ENCODE assay signal across 9 mouse cellular contexts in the genomic region with DNA sequence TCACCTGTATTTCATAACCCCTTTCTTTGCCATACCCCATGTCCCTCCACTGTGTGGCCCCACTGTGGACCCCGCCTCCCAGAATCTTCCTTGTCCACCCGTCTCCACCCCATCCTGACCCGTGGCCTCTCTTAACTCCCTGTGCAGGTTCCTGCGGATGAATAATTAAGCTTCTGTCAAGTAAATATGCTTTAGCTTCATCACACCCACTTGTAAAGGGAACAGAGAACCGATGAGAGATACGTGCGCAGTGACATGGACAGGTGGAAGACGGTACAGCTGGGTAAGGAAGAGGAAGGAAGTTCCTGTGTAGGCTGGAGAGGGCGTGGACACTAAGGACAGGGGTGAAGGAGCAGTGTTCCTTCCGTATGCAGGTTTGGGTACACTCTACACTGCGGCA. TPM values are rescaled to one million over a fixed set of nuclear protein-coding genes. Genes with fewer than 3 reads are reported as not detected.
DNase-seq lines count a peak whose midpoint lies in the region; ATAC-seq and TF ChIP-seq lines count a peak whose summit lies in the region.
"Had no signal": no experiment of that assay in that cellular context is flagged by ENCODE, and none has a peak within 500 bp of the region (broad histone marks: within the 10 kb centered on the region; RNA-seq: fewer than 3 reads in every experiment).

No protein-coding gene starts in this region.

- ATAC-seq in embryonic facial prominence, embryonic 15.5 days (ENCODE audit: insufficient number of reproducible peaks, low FRiP score, low TSS enrichment, low read depth), result no peak
- peak; percentile 59 for ATAC-seq in intestine, embryonic 15.5 days
- 0 out of 2 replicates have a peak, but pooled peaks have one; percentile 2 for ATAC-seq in lung, embryonic 14.5 days (ENCODE audit: insufficient read depth)
- ATAC-seq in stomach, embryonic 16.5 days (ENCODE audit: insufficient read depth, low FRiP score), result peak; percentile 17

- TF ChIP-seq CTCF in lung, embryonic 14.5 days (IDR thresholded peaks at IDR 0.05; ENCODE audit: low read depth), result no peak

- peak overlapping the region; percentile 46 to 71 for H3K4me3 ChIP-seq in ES-E14 (ENCODE audit: insufficient read depth in 1 of 2, low read depth in 1 of 2, low read length in 2 of 2, poor library complexity in 1 of 2, severe bottlenecking in 1 of 2)
- peak overlapping the region; percentile 66 for H3K4me3 ChIP-seq in embryonic facial prominence, embryonic 15.5 days (replicated peaks)
- peak overlapping the region; percentile 64 for H3K4me3 ChIP-seq in intestine, embryonic 15.5 days (replicated peaks)
- H3K4me3 ChIP-seq in lung, embryonic 14.5 days (ENCODE audit: low read depth, low read length), result peak overlapping the region; percentile 61
- H3K4me3 ChIP-seq in stomach, embryonic 16.5 days (replicated peaks; ENCODE audit: low read length), result peak overlapping the region; percentile 66

- H3K4me2 ChIP-seq in embryonic facial prominence, embryonic 15.5 days (replicated peaks), result peak overlapping the region; percentile 69
- peak overlapping the region; percentile 75 for H3K4me2 ChIP-seq in intestine, embryonic 15.5 days (replicated peaks)
- H3K4me2 ChIP-seq in lung, embryonic 14.5 days, result peak overlapping the region; percentile 67
- H3K4me2 ChIP-seq in stomach, embryonic 16.5 days (ENCODE audit: low read depth, low read length), result peak overlapping the region; percentile 84

- H3K27ac ChIP-seq in ES-E14 (ENCODE audit: insufficient read depth, low read depth, low read length, poor library complexity, severe bottlenecking), result no peak overlapping the region
- H3K27ac ChIP-seq in embryonic facial prominence, embryonic 15.5 days (replicated peaks), result peak overlapping the region; percentile 97
- peak overlapping the region; percentile 99 for H3K27ac ChIP-seq in intestine, embryonic 15.5 days
- peak overlapping the region; percentile 33; the same call in 1 of the 2 replicates for H3K27ac ChIP-seq in lung, embryonic 14.5 days (ENCODE audit: low read depth)
- peak overlapping the region; percentile 100 for H3K27ac ChIP-seq in stomach, embryonic 16.5 days (ENCODE audit: low read length)
- H3K27ac ChIP-seq: macrophage had no signal

- H3K9ac ChIP-seq in ES-E14 (ENCODE audit: insufficient read depth, low read depth, low read length, poor library complexity, severe bottlenecking), result no peak overlapping the region
- H3K9ac ChIP-seq in embryonic facial prominence, embryonic 15.5 days, result peak overlapping the region; percentile 16; the same call in 1 of the 2 replicates
- peak overlapping the region; percentile 76 for H3K9ac ChIP-seq in intestine, embryonic 15.5 days
- peak overlapping the region; percentile 69 for H3K9ac ChIP-seq in lung, embryonic 14.5 days
- H3K9ac ChIP-seq in stomach, embryonic 16.5 days (ENCODE audit: low read length), result peak overlapping the region; percentile 87

- no peaks in the 10 kb centered on the region for H3K9me3 ChIP-seq in ES-E14 (ENCODE audit: control insufficient read depth, insufficient read depth, low read depth, low read length)
- no peaks in the 10 kb centered on the region for H3K9me3 ChIP-seq in embryonic facial prominence, embryonic 15.5 days (replicated peaks)
- H3K9me3 ChIP-seq in intestine, embryonic 15.5 days, result no peaks in the 10 kb centered on the region
- H3K9me3 ChIP-seq in lung, embryonic 14.5 days (ENCODE audit: low read depth, low read length), result no peaks in the 10 kb centered on the region
- no peaks in the 10 kb centered on the region for H3K9me3 ChIP-seq in stomach, embryonic 16.5 days (replicated peaks; ENCODE audit: control insufficient read depth, low read length)

- in situ Hi-C loops in ES-E14 (cut with MboI; ENCODE audit: low sequenced_read_pairs in 2 of 2, unreplicated experiment in 2 of 2), result no loop called here

- H3K27me3 ChIP-seq in embryonic facial prominence, embryonic 15.5 days, result no peaks in the 10 kb centered on the region
- no peaks in the 10 kb centered on the region for H3K27me3 ChIP-seq in intestine, embryonic 15.5 days (replicated peaks)
- H3K27me3 ChIP-seq in lung, embryonic 14.5 days (ENCODE audit: insufficient read depth, low read length), result no peaks in the 10 kb centered on the region
- no peaks in the 10 kb centered on the region for H3K27me3 ChIP-seq in stomach, embryonic 16.5 days (ENCODE audit: control insufficient read depth, insufficient read depth, low read length)

- no peaks in the 10 kb centered on the region for H3K36me3 ChIP-seq in ES-E14 (ENCODE audit: control insufficient read depth, insufficient read depth, low read length, poor library complexity, severe bottlenecking)
- no peaks in the 10 kb centered on the region for H3K36me3 ChIP-seq in embryonic facial prominence, embryonic 15.5 days
- H3K36me3 ChIP-seq in intestine, embryonic 15.5 days, result no peaks in the 10 kb centered on the region
- no peaks in the 10 kb centered on the region for H3K36me3 ChIP-seq in lung, embryonic 14.5 days (ENCODE audit: insufficient read depth)
- H3K36me3 ChIP-seq in stomach, embryonic 16.5 days (ENCODE audit: control insufficient read depth, insufficient read depth, low read length), result no peaks in the 10 kb centered on the region

- 16% methylated on average over 11 of the region's 11 CpGs for WGBS in embryonic facial prominence, embryonic 15.5 days
- 7% methylated on average over 11 of the region's 11 CpGs for WGBS in intestine, embryonic 15.5 days
- 6% methylated on average over 11 of the region's 11 CpGs for WGBS in lung, embryonic 14.5 days
- 8% methylated on average over 11 of the region's 11 CpGs for WGBS in stomach, embryonic 16.5 days

- H3K4me1 ChIP-seq in ES-E14 (ENCODE audit: control insufficient read depth in 2 of 2, insufficient read depth in 2 of 2, low read length in 2 of 2, poor library complexity in 1 of 2), result peaks cover 1 to 6% of the 10 kb centered on the region in 2 experiments; a peak in 3 of 4 replicates
- H3K4me1 ChIP-seq in embryonic facial prominence, embryonic 15.5 days, result peaks cover 46% of the 10 kb centered on the region
- H3K4me1 ChIP-seq in intestine, embryonic 15.5 days (replicated peaks), result peaks cover 22% of the 10 kb centered on the region
- H3K4me1 ChIP-seq in lung, embryonic 14.5 days (ENCODE audit: insufficient read depth), result peaks cover 26% of the 10 kb centered on the region
- peaks cover 32% of the 10 kb centered on the region for H3K4me1 ChIP-seq in stomach, embryonic 16.5 days (ENCODE audit: control insufficient read depth, insufficient read depth, low read length)

- DNase-seq in ES-E14 (ENCODE audit: low read depth, low spot score), result no peak
- DNase-seq in lung, embryonic 14.5 days, result peak; percentile 22
- DNase-seq in layer of hippocampus, adult 11-12 months (ENCODE audit: low spot score), result no peak
- DNase-seq in layer of hippocampus, postnatal 36 days, result no peak
- DNase-seq in ovary, postnatal 36 days (ENCODE audit: low spot score), result no peak

TF ChIP-seq in ES-E14, 5 proteins besides CTCF, POLR2A, EP300 and RAD21:
- TF ChIP-seq ZNF384 (IDR thresholded peaks at IDR 0.05; ENCODE audit: low read depth, low read length) (no peak), CHD2 (IDR thresholded peaks at IDR 0.05; ENCODE audit: low read depth, low read length) (no peak), ZC3H11A (IDR thresholded peaks at IDR 0.05; ENCODE audit: borderline replicate concordance, low read depth, low read length) (no peak), HCFC1 (IDR thresholded peaks at IDR 0.05; ENCODE audit: borderline replicate concordance, insufficient read depth, low read length) (no peak)
TF ChIP-seq in ES-E14: peak in this region for 0.

RNA-seq across cellular contexts. Expression of gene Hif3a, which starts 0.6 kb away (rescaled TPM):
- total RNA-seq in ES-E14 (2012; rRNA removed), result 2.3 and 4.9 TPM in 2 replicates
- 27.9 and 31.2 TPM in 2 replicates for polyA plus RNA-seq in embryonic facial prominence, embryonic 15.5 days (2015; fragmentation: Nextera tagmentation; extraction: Ambion mirVana)
- polyA plus RNA-seq in intestine, embryonic 15.5 days (2015; fragmentation: Nextera tagmentation; extraction: Ambion mirVana), result 66.7 and 71.4 TPM in 2 replicates
- 33.1 and 38.0 TPM in 2 replicates for polyA plus RNA-seq in lung, embryonic 14.5 days (2014; fragmentation: Nextera tagmentation; extraction: Ambion mirVana)
- 49.6 and 60.1 TPM in 2 replicates for polyA plus RNA-seq in stomach, embryonic 16.5 days (2015; fragmentation: Nextera tagmentation; extraction: Ambion mirVana)
- 10 to 100 TPM in 1 of 2 experiments, 1 to 10 TPM in 1; 4.3 to 14.4 TPM for total RNA-seq in layer of hippocampus, postnatal 36 days (2021)
- polyA plus RNA-seq: macrophage had no signal

RNA-seq across cellular contexts. Expression of gene Psg16, which starts 11.0 kb away (rescaled TPM):
- total RNA-seq in ES-E14 (2012; rRNA removed), result 0.26 and 0.31 TPM in 2 replicates
- polyA plus RNA-seq in embryonic facial prominence, embryonic 15.5 days (2015; fragmentation: Nextera tagmentation; extraction: Ambion mirVana), result 0.11 and 0.13 TPM in 2 replicates
- 0.40 and 0.42 TPM in 2 replicates for polyA plus RNA-seq in intestine, embryonic 15.5 days (2015; fragmentation: Nextera tagmentation; extraction: Ambion mirVana)
- polyA plus RNA-seq in lung, embryonic 14.5 days (2014; fragmentation: Nextera tagmentation; extraction: Ambion mirVana), result 0.11 and 0.18 TPM in 2 replicates
- 0.46 and 0.77 TPM in 2 replicates for polyA plus RNA-seq in stomach, embryonic 16.5 days (2015; fragmentation: Nextera tagmentation; extraction: Ambion mirVana)
- total RNA-seq in layer of hippocampus, postnatal 36 days (2021), result 1 to 10 TPM; 3.0 to 3.8 TPM
- polyA plus RNA-seq: macrophage had no signal

RNA-seq across cellular contexts. Expression of gene Ppp5c, which starts 35.1 kb away (rescaled TPM):
- 112 and 127 TPM in 2 replicates for total RNA-seq in ES-E14 (2012; rRNA removed)
- polyA plus RNA-seq in embryonic facial prominence, embryonic 15.5 days (2015; fragmentation: Nextera tagmentation; extraction: Ambion mirVana), result 112 and 113 TPM in 2 replicates
- 81.5 and 89.5 TPM in 2 replicates for polyA plus RNA-seq in intestine, embryonic 15.5 days (2015; fragmentation: Nextera tagmentation; extraction: Ambion mirVana)
- 103 and 117 TPM in 2 replicates for polyA plus RNA-seq in lung, embryonic 14.5 days (2014; fragmentation: Nextera tagmentation; extraction: Ambion mirVana)
- 87.9 and 95.6 TPM in 2 replicates for polyA plus RNA-seq in stomach, embryonic 16.5 days (2015; fragmentation: Nextera tagmentation; extraction: Ambion mirVana)
- total RNA-seq in layer of hippocampus, postnatal 36 days (2021), result 100 to 1,000 TPM; 147 to 149 TPM
